Mouse (Mus musculus) heart, embryonic 14.5 days (tissue): Measurements from ENCODE around the gene Slc10a6. TPM values are rescaled to one million over a fixed set of nuclear protein-coding genes. Genes with fewer than 3 reads are reported as not detected.

Experiments
- ATAC-seq: fragments of 200-750 bp; cut with Nextera tagmentation; 2 replicates; pipeline ENCODE4 v1.8.0; 2017; ENCODE audit warnings: low read depth, moderate TSS enrichment; ENCODE audit not compliant: insufficient number of reproducible peaks, insufficient read depth, low FRiP score
- H3K27ac ChIP-seq, 2 experiments: fragments of 200-500 bp in 1 of 2; fragments of 300-500 bp in 1 of 2; sonication (generic) in 1 of 2; replicated peaks in 1 of 2; 2 replicates each; pipeline ENCODE4 v1.5.1; 2012 to 2014; ENCODE audit warnings: low read depth in 2 of 2, low read length in 2 of 2, control low read depth in 1 of 2, mild to moderate bottlenecking in 1 of 2, mixed read lengths in 1 of 2; ENCODE audit not compliant: control insufficient read depth in 1 of 2, insufficient read depth in 1 of 2
- H3K27me3 ChIP-seq: fragments of 300-500 bp; sonication (generic); 2 replicates; pipeline ENCODE4 v1.6.1; 2014; ENCODE audit warnings: mild to moderate bottlenecking, low read length, control low read depth; ENCODE audit not compliant: control insufficient read depth, insufficient read depth
- H3K36me3 ChIP-seq: fragments of 300-500 bp; sonication (generic); 2 replicates; pipeline ENCODE4 v1.6.1; 2014; ENCODE audit warnings: mild to moderate bottlenecking, control low read depth, low read length, mixed read lengths; ENCODE audit not compliant: control insufficient read depth, insufficient read depth
- H3K4me1 ChIP-seq, 2 experiments: fragments of 200-500 bp in 1 of 2; fragments of 300-500 bp in 1 of 2; sonication (generic) in 1 of 2; 2 replicates each; pipeline ENCODE4 v1.6.1; 2012 to 2014; ENCODE audit warnings: low read length in 2 of 2, control low read depth in 1 of 2, mixed read lengths in 1 of 2; ENCODE audit not compliant: control insufficient read depth in 2 of 2, insufficient read depth in 2 of 2
- H3K4me2 ChIP-seq: fragments of 300-500 bp; sonication (generic); 2 replicates; pipeline ENCODE4 v1.6.1; 2014; ENCODE audit warnings: mild to moderate bottlenecking, low read length
- H3K4me3 ChIP-seq, 2 experiments: fragments of 200-500 bp in 1 of 2; fragments of 300-500 bp in 1 of 2; sonication (generic) in 1 of 2; 2 replicates each; pipeline ENCODE4 v1.5.1; 2012 to 2014; ENCODE audit warnings: low read length in 2 of 2, mild to moderate bottlenecking in 2 of 2, control low read depth in 1 of 2, low read depth in 1 of 2, moderate library complexity in 1 of 2; ENCODE audit not compliant: control insufficient read depth in 1 of 2, insufficient read depth in 1 of 2
- H3K9ac ChIP-seq: fragments of 300-500 bp; sonication (generic); 2 replicates; pipeline ENCODE4 v1.6.1; 2014; ENCODE audit warnings: mild to moderate bottlenecking, low read length
- H3K9me3 ChIP-seq: fragments of 300-500 bp; sonication (generic); 2 replicates; pipeline ENCODE4 v1.6.1; 2016; ENCODE audit warnings: low read length, control low read depth; ENCODE audit not compliant: control insufficient read depth
- WGBS: fragments of 180-500 bp; shearing (Covaris S2); extraction: QIAGEN DNeasy Blood & Tissue Kit; methylation state at CpG from one replicate; pipeline ENCODE4 v1.1.7; 2014; 5-methylcytosine and 5-hydroxymethylcytosine counted together
- polyA plus RNA-seq: library from polyadenylated mRNA; unstranded; fragments of >200 nt; fragmentation: Nextera tagmentation; extraction: Ambion mirVana; gene quantifications from 2 replicates; pipeline ENCODE4 v1.2.1, GENCODE M21; 2014

Slc10a6 gene
- polyA plus RNA-seq, 1 experiment from 2014 or later: 0.76 TPM

GRCm38 (mm10) chr5:103644167-103644566 lies 15.0 kb upstream of the Slc10a6 start:
- no peak overlapping the region for H3K9ac ChIP-seq
- H3K4me3 ChIP-seq: no peak overlapping the region
- H3K4me2 ChIP-seq: no peak overlapping the region
- no peaks in the 10 kb centered on the region for H3K36me3 ChIP-seq
- no peak for ATAC-seq
- 80% methylated on average over 1 of the region's 1 CpGs for WGBS
- H3K27ac ChIP-seq: no peak overlapping the region
- no peaks in the 10 kb centered on the region for H3K27me3 ChIP-seq
- no peaks in the 10 kb centered on the region for H3K4me1 ChIP-seq
- H3K9me3 ChIP-seq: no peaks in the 10 kb centered on the region

- Histone ChIP-seq H3K9me3 (no peaks in the 10 kb centered on the region), H3K27ac (no peak overlapping the region), H3K36me3 (no peaks in the 10 kb centered on the region), H3K4me3 (no peak overlapping the region), H3K27me3 (no peaks in the 10 kb centered on the region), H3K4me1 (no peaks in the 10 kb centered on the region), H3K9ac (no peak overlapping the region), H3K4me2 (no peak overlapping the region)
- no peak for ATAC-seq
- WGBS: 89% methylated on average over 2 of the region's 2 CpGs
These were observed 8.0 kb upstream of the Slc10a6 start for GRCm38 (mm10) chr5:103637162-103637561.

- no peaks in the 10 kb centered on the region for H3K9me3 ChIP-seq
- ATAC-seq: no peak
- peaks cover 17 to 25% of the 10 kb centered on the region in 2 experiments for H3K4me1 ChIP-seq
- H3K4me3 ChIP-seq: no peak overlapping the region
- H3K9ac ChIP-seq: no peak overlapping the region
- no peaks in the 10 kb centered on the region for H3K27me3 ChIP-seq
- peak overlapping the region; percentile 66 to 77 for H3K27ac ChIP-seq
- no peaks in the 10 kb centered on the region for H3K36me3 ChIP-seq
- peak overlapping the region; percentile 26 for H3K4me2 ChIP-seq
- WGBS: 50% methylated on average over 9 of the region's 9 CpGs
These were observed 814 bp upstream of the Slc10a6 start for GRCm38 (mm10) chr5:103629854-103630580.

- ATAC-seq: peak; percentile 49; the same call in 1 of the 2 replicates
- peaks cover 17 to 25% of the 10 kb centered on the region in 2 experiments for H3K4me1 ChIP-seq
- no peaks in the 10 kb centered on the region for H3K27me3 ChIP-seq
- no peaks in the 10 kb centered on the region for H3K36me3 ChIP-seq
- peak overlapping the region; percentile 26; the same call in 1 of the 2 replicates for H3K4me2 ChIP-seq
- H3K4me3 ChIP-seq: no peak overlapping the region
- no peaks in the 10 kb centered on the region for H3K9me3 ChIP-seq
- H3K9ac ChIP-seq: no peak overlapping the region
- peak overlapping the region in 1 of 2 experiments; percentile 83; a peak in 3 of 4 replicates for H3K27ac ChIP-seq
- 67% methylated on average over 6 of the region's 6 CpGs for WGBS
These were observed 704 bp downstream of the Slc10a6 start for GRCm38 (mm10) chr5:103628499-103628898.

- WGBS: 84% methylated on average over 5 of the region's 5 CpGs
- Histone ChIP-seq H3K4me2 (no peak overlapping the region), H3K36me3 (no peaks in the 10 kb centered on the region), H3K4me3 (no peak overlapping the region), H3K9me3 (no peaks in the 10 kb centered on the region), H3K4me1 (peaks cover 19 to 35% of the 10 kb centered on the region in 2 experiments), H3K27me3 (no peaks in the 10 kb centered on the region), H3K9ac (no peak overlapping the region), H3K27ac (no peak overlapping the region)
- no peak for ATAC-seq
These were observed 4.4 kb downstream of the Slc10a6 start for GRCm38 (mm10) chr5:103624831-103625230.

- peaks cover 8 to 17% of the 10 kb centered on the region in 2 experiments for H3K4me1 ChIP-seq
- H3K36me3 ChIP-seq: no peaks in the 10 kb centered on the region
- no peak overlapping the region for H3K4me2 ChIP-seq
- 79% methylated on average over 5 of the region's 5 CpGs for WGBS
- no peak overlapping the region for H3K9ac ChIP-seq
- no peak overlapping the region for H3K27ac ChIP-seq
- H3K27me3 ChIP-seq: no peaks in the 10 kb centered on the region
- H3K9me3 ChIP-seq: no peaks in the 10 kb centered on the region
- no peak overlapping the region for H3K4me3 ChIP-seq
- no peak for ATAC-seq
These were observed 6.9 kb downstream of the Slc10a6 start for GRCm38 (mm10) chr5:103622321-103622720.

GRCm38 (mm10) chr5:103620301-103620973 lies 8.8 kb downstream of the Slc10a6 start:
- Histone ChIP-seq H3K27me3 (no peaks in the 10 kb centered on the region), H3K9ac (no peak overlapping the region), H3K36me3 (no peaks in the 10 kb centered on the region), H3K4me3 (no peak overlapping the region), H3K9me3 (no peaks in the 10 kb centered on the region), H3K4me1 (peaks cover 8 to 15% of the 10 kb centered on the region in 2 experiments; a peak in 3 of 4 replicates), H3K4me2 (no peak overlapping the region), H3K27ac (0 out of 4 replicates have a peak overlapping the region, but pooled peaks have one; percentile 27 to 48)
- peak; percentile 10; the same call in 1 of the 2 replicates for ATAC-seq
- 32% methylated on average over 12 of the region's 12 CpGs for WGBS
